Mouse (Mus musculus) stomach, postnatal 0 days (tissue): ENCODE measurements at regions not wholly inside any gene's neighbourhood (a gene's known extent, or its start where the extent isn't known, plus 50 kb on each side); places are given as distances from the start of the nearest gene placed in this dataset.

Experiments
- CTCF ChIP-seq: IDR thresholded peaks from 2 replicates; pipeline ENCODE4 v1.5.1; 2016; ENCODE audit warnings: antibody characterized with exemption, low read depth, mild to moderate bottlenecking, moderate library complexity
- EP300 ChIP-seq: optimal IDR thresholded peaks from 2 replicates; pipeline ENCODE3; 2016; ENCODE audit warnings: antibody characterized with exemption

- no peak for TF ChIP-seq CTCF
- no peak for TF ChIP-seq EP300
Observed at GRCm38 (mm10) chr7:34538310-34539055, 118.0 kb downstream of the Kctd15 start.
